Comparison of ENCODE assay signal across 7 mouse cellular contexts in the genomic region with DNA sequence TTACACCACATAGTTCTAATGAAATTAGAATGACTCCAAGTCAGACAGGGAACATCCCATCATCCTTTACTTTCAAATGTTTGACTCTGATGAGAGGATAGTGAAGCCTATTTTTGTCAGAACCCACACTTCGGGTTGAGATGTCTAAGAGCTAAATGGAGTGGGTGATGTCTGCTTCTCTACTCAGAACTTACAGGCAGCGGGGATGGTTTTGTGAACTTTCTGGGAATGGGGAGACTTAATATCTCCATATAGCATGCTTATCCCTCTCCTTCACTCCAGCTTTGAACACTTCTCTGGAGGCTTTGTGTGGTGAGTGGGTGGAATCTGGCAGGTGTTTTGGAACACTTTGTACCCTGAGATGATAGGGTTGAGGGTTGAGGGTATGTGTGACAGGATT.
"Had no signal": no experiment of that assay in that cellular context is flagged by ENCODE, and none has a peak within 500 bp of the region (broad histone marks: within the 10 kb centered on the region; RNA-seq: fewer than 3 reads in every experiment).

No protein-coding gene starts in this region.

- DNase-seq: liver, postnatal 0 days; lung, adult 2 months; lung, postnatal 14 days; lung, postnatal 36 days; thymus, adult 2 months; thymus, postnatal 25 days; thymus, postnatal 4 days had no signal
